Mouse (Mus musculus) midbrain, embryonic 13.5 days (tissue): ENCODE results near the gene Macf1. TPM values are rescaled to one million over a fixed set of nuclear protein-coding genes. Genes with fewer than 3 reads are reported as not detected.
A peak's percentile ranks its signal among the peaks of the same experiment; 100 is the strongest.

Experiments used
- ATAC-seq: fragments of 200-750 bp; cut with Nextera tagmentation; 2 replicates; pipeline ENCODE4 v1.8.0; 2017; ENCODE audit warnings: mild to moderate bottlenecking, moderate TSS enrichment, moderate library complexity
- H3K27ac ChIP-seq: fragments of 300-500 bp; sonication (generic); 2 replicates; pipeline ENCODE4 v1.5.1; 2015; ENCODE audit warnings: inconsistent platforms, mild to moderate bottlenecking, moderate library complexity
- H3K27me3 ChIP-seq: fragments of 300-500 bp; sonication (generic); 2 replicates; pipeline ENCODE4 v1.6.1; 2015; ENCODE audit warnings: mild to moderate bottlenecking, inconsistent platforms
- H3K36me3 ChIP-seq: fragments of 300-500 bp; sonication (generic); 2 replicates; pipeline ENCODE4 v1.6.1; 2015; ENCODE audit warnings: mild to moderate bottlenecking, inconsistent platforms
- H3K4me1 ChIP-seq: fragments of 300-500 bp; sonication (generic); replicated peaks from 2 replicates; pipeline ENCODE4 v1.6.1; 2015; ENCODE audit warnings: inconsistent platforms
- H3K4me2 ChIP-seq: fragments of 300-500 bp; sonication (generic); replicated peaks from 2 replicates; pipeline ENCODE4 v1.6.1; 2015; ENCODE audit warnings: moderate library complexity, mild to moderate bottlenecking, inconsistent platforms
- H3K4me3 ChIP-seq: fragments of 300-500 bp; sonication (generic); replicated peaks from 2 replicates; pipeline ENCODE4 v1.5.1; 2015; ENCODE audit warnings: mild to moderate bottlenecking, inconsistent platforms
- H3K9ac ChIP-seq: fragments of 300-500 bp; sonication (generic); replicated peaks from 2 replicates; pipeline ENCODE4 v1.6.1; 2015; ENCODE audit warnings: mild to moderate bottlenecking, inconsistent platforms
- H3K9me3 ChIP-seq: fragments of 300-500 bp; sonication (generic); 2 replicates; pipeline ENCODE4 v1.6.1; 2016; ENCODE audit warnings: mild to moderate bottlenecking, inconsistent platforms
- WGBS: fragments of 180-500 bp; shearing (Covaris S2); methylation state at CpG from one replicate; pipeline ENCODE4 v1.1.7; 2015; 5-methylcytosine and 5-hydroxymethylcytosine counted together
- polyA plus RNA-seq: library from polyadenylated mRNA; unstranded; fragments of >200 nt; fragmentation: Nextera tagmentation; extraction: Ambion mirVana; gene quantifications from 2 replicates; pipeline ENCODE4 v1.2.1, GENCODE M21; 2015

Macf1 gene
- polyA plus RNA-seq, 1 experiment from 2014 or later: 75.4 TPM

- H3K4me3 ChIP-seq: no peak overlapping the region
- ATAC-seq: no peak
- H3K4me1 ChIP-seq: no peaks in the 10 kb centered on the region
- H3K36me3 ChIP-seq: peaks cover 79% of the 10 kb centered on the region
- no peak overlapping the region for H3K9ac ChIP-seq
- no peaks in the 10 kb centered on the region for H3K9me3 ChIP-seq
- H3K27ac ChIP-seq: no peak overlapping the region
- 94% methylated on average over 7 of the region's 7 CpGs for whole genome bisulfite sequencing
- H3K27me3 ChIP-seq: no peaks in the 10 kb centered on the region
- no peak overlapping the region for H3K4me2 ChIP-seq
Measured at GRCm38 (mm10) chr4:123383173-123383572, 301.0 kb downstream of the Macf1 start.

- H3K27me3 ChIP-seq: no peaks in the 10 kb centered on the region
- no peak overlapping the region for H3K4me3 ChIP-seq
- H3K27ac ChIP-seq: no peak overlapping the region
- peaks cover 87% of the 10 kb centered on the region for H3K36me3 ChIP-seq
- H3K4me1 ChIP-seq: no peaks in the 10 kb centered on the region
- H3K4me2 ChIP-seq: no peak overlapping the region
- no peak for ATAC-seq
- no peaks in the 10 kb centered on the region for H3K9me3 ChIP-seq
- WGBS: 93% methylated on average over 4 of the region's 4 CpGs
- H3K9ac ChIP-seq: no peak overlapping the region
Measured at GRCm38 (mm10) chr4:123382051-123382450, 302.1 kb downstream of the Macf1 start.

GRCm38 (mm10) chr4:123381598-123381997 is 302.6 kb downstream of the Macf1 start:
- no peak overlapping the region for H3K4me2 ChIP-seq
- H3K27me3 ChIP-seq: no peaks in the 10 kb centered on the region
- 91% methylated on average over 11 of the region's 11 CpGs for WGBS
- peaks cover 87% of the 10 kb centered on the region for H3K36me3 ChIP-seq
- H3K9me3 ChIP-seq: no peaks in the 10 kb centered on the region
- no peak overlapping the region for H3K4me3 ChIP-seq
- no peak overlapping the region for H3K27ac ChIP-seq
- no peak for ATAC-seq
- H3K9ac ChIP-seq: no peak overlapping the region
- no peaks in the 10 kb centered on the region for H3K4me1 ChIP-seq

GRCm38 (mm10) chr4:123376031-123376430 is 308.1 kb downstream of the Macf1 start:
- no peaks in the 10 kb centered on the region for H3K9me3 ChIP-seq
- no peak overlapping the region for H3K9ac ChIP-seq
- peaks cover 90% of the 10 kb centered on the region for H3K36me3 ChIP-seq
- H3K4me2 ChIP-seq: no peak overlapping the region
- no peak overlapping the region for H3K27ac ChIP-seq
- no peaks in the 10 kb centered on the region for H3K27me3 ChIP-seq
- no peak overlapping the region for H3K4me3 ChIP-seq
- WGBS: 97% methylated on average over 3 of the region's 3 CpGs
- no peak for ATAC-seq
- H3K4me1 ChIP-seq: no peaks in the 10 kb centered on the region

- no peaks in the 10 kb centered on the region for H3K9me3 ChIP-seq
- H3K4me2 ChIP-seq: no peak overlapping the region
- 95% methylated on average over 12 of the region's 12 CpGs for WGBS
- no peak for ATAC-seq
- H3K4me3 ChIP-seq: no peak overlapping the region
- no peak overlapping the region for H3K27ac ChIP-seq
- H3K36me3 ChIP-seq: peaks cover 94% of the 10 kb centered on the region
- no peak overlapping the region for H3K9ac ChIP-seq
- no peaks in the 10 kb centered on the region for H3K27me3 ChIP-seq
- no peaks in the 10 kb centered on the region for H3K4me1 ChIP-seq
Measured at GRCm38 (mm10) chr4:123374316-123375008, 309.7 kb downstream of the Macf1 start.

- no peaks in the 10 kb centered on the region for H3K9me3 ChIP-seq
- H3K27ac ChIP-seq: no peak overlapping the region
- H3K4me1 ChIP-seq: no peaks in the 10 kb centered on the region
- ATAC-seq: no peak
- H3K27me3 ChIP-seq: no peaks in the 10 kb centered on the region
- no peak overlapping the region for H3K4me3 ChIP-seq
- WGBS: 94% methylated on average over 4 of the region's 4 CpGs
- H3K9ac ChIP-seq: no peak overlapping the region
- H3K4me2 ChIP-seq: no peak overlapping the region
- peaks cover 90% of the 10 kb centered on the region for H3K36me3 ChIP-seq
Measured at GRCm38 (mm10) chr4:123363555-123363954, 320.6 kb downstream of the Macf1 start.

- no peak overlapping the region for H3K9ac ChIP-seq
- H3K27me3 ChIP-seq: no peaks in the 10 kb centered on the region
- H3K4me3 ChIP-seq: no peak overlapping the region
- H3K9me3 ChIP-seq: no peaks in the 10 kb centered on the region
- H3K4me1 ChIP-seq: no peaks in the 10 kb centered on the region
- H3K4me2 ChIP-seq: no peak overlapping the region
- 94% methylated on average over 12 of the region's 12 CpGs for WGBS
- peaks cover 84% of the 10 kb centered on the region for H3K36me3 ChIP-seq
- ATAC-seq: no peak
- no peak overlapping the region for H3K27ac ChIP-seq
Measured at GRCm38 (mm10) chr4:123360771-123361170, 323.4 kb downstream of the Macf1 start.

- no peak for ATAC-seq
- no peak overlapping the region for H3K4me3 ChIP-seq
- no peak overlapping the region for H3K9ac ChIP-seq
- no peak overlapping the region for H3K4me2 ChIP-seq
- WGBS: 93% methylated on average over 7 of the region's 7 CpGs
- no peak overlapping the region for H3K27ac ChIP-seq
- H3K36me3 ChIP-seq: peaks cover 84% of the 10 kb centered on the region
- H3K4me1 ChIP-seq: no peaks in the 10 kb centered on the region
- no peaks in the 10 kb centered on the region for H3K27me3 ChIP-seq
- no peaks in the 10 kb centered on the region for H3K9me3 ChIP-seq
Measured at GRCm38 (mm10) chr4:123358613-123359012, 325.5 kb downstream of the Macf1 start.

GRCm38 (mm10) chr4:123355941-123356340 is 328.2 kb downstream of the Macf1 start:
- Histone ChIP-seq H3K9me3 (no peaks in the 10 kb centered on the region), H3K27ac (no peak overlapping the region), H3K4me3 (no peak overlapping the region), H3K36me3 (peaks cover 83% of the 10 kb centered on the region), H3K27me3 (no peaks in the 10 kb centered on the region), H3K9ac (no peak overlapping the region), H3K4me1 (no peaks in the 10 kb centered on the region), H3K4me2 (no peak overlapping the region)
- 95% methylated on average over 8 of the region's 8 CpGs for WGBS
- ATAC-seq: no peak

- H3K4me1 ChIP-seq: no peaks in the 10 kb centered on the region
- H3K9ac ChIP-seq: no peak overlapping the region
- no peaks in the 10 kb centered on the region for H3K27me3 ChIP-seq
- peaks cover 88% of the 10 kb centered on the region for H3K36me3 ChIP-seq
- 95% methylated on average over 10 of the region's 10 CpGs for WGBS
- ATAC-seq: no peak
- H3K4me2 ChIP-seq: no peak overlapping the region
- no peak overlapping the region for H3K4me3 ChIP-seq
- no peaks in the 10 kb centered on the region for H3K9me3 ChIP-seq
- no peak overlapping the region for H3K27ac ChIP-seq
Measured at GRCm38 (mm10) chr4:123353271-123353877, 330.8 kb downstream of the Macf1 start.

- 11% methylated on average over 6 of the region's 6 CpGs for WGBS
- 0 out of 2 replicates have a peak overlapping the region, but pooled peaks have one; percentile 55 for H3K9ac ChIP-seq
- no peak for ATAC-seq
Measured at GRCm38 (mm10) chr4:123343471-123343789, 340.7 kb downstream of the Macf1 start.

GRCm38 (mm10) chr4:123342642-123343470 is 341.3 kb downstream of the Macf1 start, which contains the start of gene Bmp8a:
Bmp8a (minus strand) TSS chr4:123343252.
- H3K4me1 ChIP-seq: peaks cover 17% of the 10 kb centered on the region
- WGBS: 1% methylated on average over 65 of the region's 65 CpGs
- H3K27ac ChIP-seq: no peak within 1 kb of the TSS
- peak within 1 kb of the TSS; percentile 55 for H3K9ac ChIP-seq
- no peaks in the 10 kb centered on the region for H3K9me3 ChIP-seq
- H3K27me3 ChIP-seq: peaks cover 51% of the 10 kb centered on the region
- H3K4me3 ChIP-seq: peak within 1 kb of the TSS; percentile 52
- H3K36me3 ChIP-seq: peaks cover 14% of the 10 kb centered on the region
- H3K4me2 ChIP-seq: peak within 1 kb of the TSS; percentile 88
- peak; percentile 91 for ATAC-seq

More at GRCm38 (mm10) chr4:123343471-123343789, 340.7 kb downstream of the Macf1 start:
- Histone ChIP-seq H3K4me3 (peak overlapping the region; percentile 52), H3K9me3 (no peaks in the 10 kb centered on the region), H3K4me1 (peaks cover 17% of the 10 kb centered on the region), H3K27ac (no peak overlapping the region), H3K36me3 (peaks cover 19% of the 10 kb centered on the region), H3K27me3 (peaks cover 51% of the 10 kb centered on the region), H3K4me2 (peak overlapping the region; percentile 88)
